Mouse (Mus musculus) bone marrow macrophage, adult 2 months (primary cell): ENCODE data around the gene Tuba1b.

Experiments used
- CTCF ChIP-seq: IDR thresholded peaks from 2 replicates; pipeline ENCODE4 v1.5.1; 2012; ENCODE audit warnings: low read depth, mild to moderate bottlenecking, low read length, moderate library complexity
- POLR2A ChIP-seq: IDR thresholded peaks from 2 replicates; pipeline ENCODE4 v1.6.1; 2012; ENCODE audit warnings: mild to moderate bottlenecking, low read depth, low read length, borderline replicate concordance

DNA sequence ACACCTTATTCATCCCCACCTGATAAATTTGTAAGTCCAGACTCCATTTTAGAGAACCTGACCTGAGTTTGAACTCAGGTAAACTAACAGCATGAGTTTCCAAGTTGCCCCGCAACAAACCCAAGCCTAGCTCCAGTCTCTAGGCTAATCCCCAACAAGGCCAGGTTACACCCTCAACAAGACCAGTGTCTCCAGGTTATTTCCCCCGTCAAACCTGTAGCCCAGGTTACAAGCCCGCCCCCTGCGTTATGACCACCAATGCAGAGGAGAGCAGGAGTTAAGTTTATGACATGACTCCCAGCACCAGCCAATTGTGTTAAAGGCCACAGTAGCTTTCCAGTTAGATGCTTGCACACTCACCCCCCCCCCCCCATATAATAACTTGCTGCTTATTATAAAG is 8.8 kb upstream of the Tuba1b start:
- TF ChIP-seq CTCF (no peak), POLR2A (no peak)
